22 mouse cellular contexts compared by ENCODE assay signal in the genomic region with DNA sequence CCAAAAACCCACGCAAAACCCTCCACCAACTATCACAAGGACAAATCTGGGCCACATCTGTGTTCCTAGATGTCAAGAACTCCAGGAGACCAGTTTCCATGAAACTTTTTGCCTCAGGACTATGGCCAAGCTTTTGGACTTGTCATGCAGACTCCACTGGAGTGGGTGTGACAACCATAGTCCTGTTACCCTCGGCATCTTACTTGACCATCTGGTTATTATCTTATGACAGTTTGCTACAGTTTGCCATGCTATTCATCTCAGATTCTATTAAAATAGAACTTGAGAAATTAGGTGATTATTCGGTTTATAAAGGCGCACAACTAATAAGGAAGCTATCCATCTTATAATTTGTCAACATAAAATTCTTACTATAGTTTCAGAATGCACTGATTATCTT.
"Had no signal": no experiment of that assay in that cellular context is flagged by ENCODE, and none has a peak within 500 bp of the region (broad histone marks: within the 10 kb centered on the region; RNA-seq: fewer than 3 reads in every experiment).

No protein-coding gene starts in this region.

- H3K27ac ChIP-seq: gastrocnemius, adult 2 months; heart, embryonic 10.5 days; hindbrain, embryonic 12.5 days; hindbrain, embryonic 14.5 days; intestine, embryonic 15.5 days; left cerebral cortex, adult 2 months; limb, embryonic 10.5 days; limb, embryonic 12.5 days had no signal

- H3K27me3 ChIP-seq: heart, embryonic 12.5 days; hindbrain, embryonic 12.5 days; intestine, embryonic 15.5 days; limb, embryonic 12.5 days had no signal

- H3K9me3 ChIP-seq: heart, embryonic 10.5 days; heart, embryonic 12.5 days; hindbrain, embryonic 12.5 days; intestine, embryonic 15.5 days; limb, embryonic 10.5 days; limb, embryonic 12.5 days had no signal

- H3K36me3 ChIP-seq: intestine, embryonic 15.5 days had no signal

- H3K9ac ChIP-seq: heart, embryonic 12.5 days; hindbrain, embryonic 12.5 days; hindbrain, embryonic 14.5 days; intestine, embryonic 15.5 days; limb, embryonic 12.5 days had no signal

- H3K4me3 ChIP-seq: gastrocnemius, adult 2 months; heart, embryonic 10.5 days; heart, embryonic 12.5 days; hindbrain, embryonic 10.5 days; hindbrain, embryonic 12.5 days; intestine, embryonic 15.5 days; layer of hippocampus, adult 2 months; left cerebral cortex, adult 2 months; limb, embryonic 10.5 days; limb, embryonic 12.5 days had no signal

- ATAC-seq: inflammation-experienced regulatory T-cells, adult 6 months; intestine, embryonic 15.5 days had no signal

- DNase-seq: gastrocnemius, adult 2 months; gastrocnemius, postnatal 10 days; gastrocnemius, postnatal 25 days; heart, adult 18-20 months; heart, postnatal 10 days; heart, postnatal 4 days; kidney, adult 18-20 months; kidney, adult 8-10 months; kidney, postnatal 10 days; kidney, postnatal 25 days; kidney, postnatal 4 days had no signal

- H3K4me1 ChIP-seq: intestine, embryonic 15.5 days had no signal

- H3K4me2 ChIP-seq: heart, embryonic 12.5 days; hindbrain, embryonic 12.5 days; hindbrain, embryonic 14.5 days; intestine, embryonic 15.5 days; limb, embryonic 12.5 days had no signal
